Mouse (Mus musculus): ENCODE measurements at regions not wholly inside any gene's neighbourhood (a gene's known extent, or its start where the extent isn't known, plus 50 kb on each side); places are given as distances from the start of the nearest gene placed in this dataset.

DNA sequence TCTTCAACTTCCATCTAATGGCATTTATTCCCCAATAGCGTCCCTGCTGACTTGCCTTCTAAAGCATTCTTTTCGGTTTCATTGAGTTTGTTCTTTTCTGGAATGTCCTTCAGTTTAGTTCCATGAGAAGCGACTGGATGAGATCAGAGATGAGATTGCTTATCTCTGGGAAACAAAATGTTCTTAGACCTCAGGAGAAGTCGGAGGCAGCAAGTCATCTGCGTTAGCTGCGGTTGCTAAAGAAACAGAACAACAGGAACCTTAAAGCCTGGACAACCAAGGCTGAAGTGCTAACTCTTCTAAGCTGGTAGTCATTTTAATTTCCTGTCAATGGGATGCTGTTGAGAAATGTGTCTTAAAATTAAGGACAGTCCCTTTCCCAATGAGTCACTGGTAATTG, 365.3 kb downstream of the Pbx1 start:
- no peaks in the 10 kb centered on the region for H3K9me3 ChIP-seq (ENCODE audit: control insufficient read depth, low read length)
- no peaks in the 10 kb centered on the region for H3K4me1 ChIP-seq (ENCODE audit: control insufficient read depth, insufficient read depth, low read length)
- no peak for ATAC-seq (ENCODE audit: low FRiP score, low read depth)
- no peak for DNase-seq (ENCODE audit: low spot score)
- H3K27ac ChIP-seq (replicated peaks; ENCODE audit: low read depth, low read length): no peak overlapping the region
- H3K36me3 ChIP-seq (ENCODE audit: control insufficient read depth, insufficient read depth, low read length): no peaks in the 10 kb centered on the region
- no peak overlapping the region for H3K4me3 ChIP-seq (replicated peaks; ENCODE audit: low read length)
- 67% methylated on average over 6 of the region's 6 CpGs for WGBS
- no peak overlapping the region for H3K4me2 ChIP-seq (replicated peaks; ENCODE audit: low read depth, low read length, severe bottlenecking)
- H3K9ac ChIP-seq (ENCODE audit: low read depth, low read length, severe bottlenecking): no peak overlapping the region
- no peak for TF ChIP-seq POLR2A (IDR thresholded peaks at IDR 0.05; ENCODE audit: borderline replicate concordance, extremely low read depth, insufficient read depth, insufficient read length)
- H3K27me3 ChIP-seq (ENCODE audit: control insufficient read depth, insufficient read depth, low read length): no peaks in the 10 kb centered on the region

DNA sequence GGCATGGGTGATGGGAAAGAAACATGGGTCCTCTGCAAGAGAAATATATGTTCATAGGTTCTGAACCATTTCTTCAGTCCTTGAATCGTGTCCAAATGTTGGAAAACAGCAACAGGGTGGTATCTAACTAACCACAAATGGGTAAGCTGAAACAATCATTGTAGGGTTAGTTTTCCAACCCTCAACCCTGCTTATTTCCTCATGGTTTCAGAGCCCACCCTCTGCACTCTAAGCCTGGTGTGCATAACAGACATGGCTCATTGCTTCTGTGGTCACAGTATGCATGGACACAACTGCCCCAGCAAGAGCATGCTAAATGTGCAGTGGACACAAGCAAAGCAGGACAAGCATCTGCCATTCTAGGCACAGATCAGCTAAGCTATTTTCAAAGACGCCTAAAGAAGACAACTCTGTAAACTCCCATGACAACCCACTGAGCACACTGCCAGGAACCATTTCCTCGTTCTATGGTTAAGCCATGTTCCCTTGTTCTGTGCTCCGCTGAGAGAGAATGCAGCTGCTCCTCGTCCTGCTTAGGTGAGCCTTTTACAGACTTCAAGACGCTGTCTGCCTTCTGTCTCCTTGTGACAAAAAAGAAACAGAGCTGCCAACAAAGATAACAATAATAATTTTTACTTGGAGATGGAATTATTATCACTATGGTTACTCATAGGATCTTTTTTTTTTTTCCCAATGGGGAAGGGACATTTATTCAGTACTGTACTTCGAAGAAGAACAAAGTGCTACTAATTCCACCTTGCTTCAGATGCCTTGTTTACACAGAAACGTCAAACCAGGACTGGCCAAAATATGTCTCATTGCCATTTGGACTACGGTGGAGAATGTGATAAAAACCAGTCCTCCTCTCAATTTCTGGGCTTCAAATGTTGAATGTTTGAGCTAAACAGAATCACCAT, 363.8 kb downstream of the Pbx1 start:
- Histone ChIP-seq H3K9ac (ENCODE audit: low read depth, low read length, severe bottlenecking) (no peak overlapping the region), H3K27me3 (ENCODE audit: control insufficient read depth, insufficient read depth, low read length) (no peaks in the 10 kb centered on the region), H3K27ac (replicated peaks; ENCODE audit: low read depth, low read length) (no peak overlapping the region), H3K4me3 (replicated peaks; ENCODE audit: low read length) (no peak overlapping the region), H3K9me3 (ENCODE audit: control insufficient read depth, low read length) (no peaks in the 10 kb centered on the region), H3K36me3 (ENCODE audit: control insufficient read depth, insufficient read depth, low read length) (no peaks in the 10 kb centered on the region), H3K4me1 (ENCODE audit: control insufficient read depth, insufficient read depth, low read length) (no peaks in the 10 kb centered on the region), H3K4me2 (replicated peaks; ENCODE audit: low read depth, low read length, severe bottlenecking) (no peak overlapping the region)
- no peak for DNase-seq (ENCODE audit: low spot score)
- ATAC-seq (ENCODE audit: low FRiP score, low read depth): no peak
- WGBS: 73% methylated on average over 9 of the region's 9 CpGs
- TF ChIP-seq POLR2A (IDR thresholded peaks at IDR 0.05; ENCODE audit: borderline replicate concordance, extremely low read depth, insufficient read depth, insufficient read length): no peak

DNA sequence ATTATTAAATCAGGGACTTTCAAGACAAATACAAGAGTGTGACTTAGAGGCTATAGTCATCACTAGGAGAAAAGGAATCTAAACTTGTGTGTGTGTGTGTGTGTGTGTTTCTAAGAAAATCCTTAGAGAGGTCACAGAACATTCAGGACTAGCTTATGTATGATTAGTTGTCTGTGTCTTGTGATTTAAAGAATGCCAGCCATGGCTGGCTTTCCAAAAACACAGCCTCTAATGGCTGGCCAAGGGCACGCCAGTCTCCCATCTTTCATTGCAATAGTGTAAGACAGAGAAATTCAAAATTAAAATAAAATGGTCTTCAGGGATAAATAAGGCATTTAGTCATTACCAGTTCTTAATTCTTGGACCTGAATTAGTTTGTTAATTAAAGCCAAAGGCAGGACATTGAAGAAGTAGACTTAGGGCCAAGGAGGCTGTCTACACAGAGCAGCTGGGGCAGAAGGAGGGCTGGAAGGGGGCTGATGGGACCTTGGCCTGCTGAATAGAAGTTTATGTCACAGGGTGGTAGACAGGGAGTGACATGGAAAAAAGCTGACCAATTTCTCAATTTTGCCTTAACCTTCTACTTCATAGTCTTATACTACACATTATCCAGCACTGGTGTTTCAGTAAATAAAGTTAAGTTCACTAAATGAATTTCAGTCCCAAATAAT, 363.0 kb downstream of the Pbx1 start:
- no peak for TF ChIP-seq POLR2A (IDR thresholded peaks at IDR 0.05; ENCODE audit: borderline replicate concordance, extremely low read depth, insufficient read depth, insufficient read length)
- Histone ChIP-seq H3K4me3 (replicated peaks; ENCODE audit: low read length) (no peak overlapping the region), H3K9me3 (ENCODE audit: control insufficient read depth, low read length) (no peaks in the 10 kb centered on the region), H3K27me3 (ENCODE audit: control insufficient read depth, insufficient read depth, low read length) (no peaks in the 10 kb centered on the region), H3K4me2 (replicated peaks; ENCODE audit: low read depth, low read length, severe bottlenecking) (no peak overlapping the region), H3K27ac (replicated peaks; ENCODE audit: low read depth, low read length) (no peak overlapping the region), H3K4me1 (ENCODE audit: control insufficient read depth, insufficient read depth, low read length) (no peaks in the 10 kb centered on the region), H3K36me3 (ENCODE audit: control insufficient read depth, insufficient read depth, low read length) (no peaks in the 10 kb centered on the region), H3K9ac (ENCODE audit: low read depth, low read length, severe bottlenecking) (no peak overlapping the region)
- DNase-seq (ENCODE audit: low spot score): no peak
- ATAC-seq (ENCODE audit: low FRiP score, low read depth): no peak
- WGBS: 80% methylated on average over 1 of the region's 1 CpGs

All from limb, embryonic 14.5 days (tissue).